Mouse (Mus musculus): ENCODE data around the gene Plxna1.

DNA sequence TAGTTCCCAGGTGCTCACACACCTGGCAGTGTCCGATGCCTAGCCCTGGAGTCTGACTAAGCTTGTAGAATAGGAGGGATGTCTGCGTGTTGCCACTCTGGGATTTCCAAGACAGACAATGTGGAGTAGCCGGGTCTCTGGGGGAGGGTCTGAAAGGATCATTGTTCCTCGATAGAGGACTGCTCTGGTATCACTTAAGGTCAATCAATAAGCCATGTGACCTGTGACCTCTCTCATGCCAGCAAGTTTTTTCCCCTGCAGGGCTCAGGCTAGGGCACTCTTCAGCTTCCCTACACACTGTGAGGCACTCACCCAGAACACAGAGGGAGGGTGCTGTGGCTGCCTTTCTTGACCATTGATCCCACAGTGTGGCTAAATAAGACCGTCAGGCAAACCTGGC, 19.4 kb upstream of the Plxna1 start:
- TF ChIP-seq CTCF (IDR thresholded peaks at IDR 0.05; ENCODE audit: insufficient read depth, low read depth, low read length) (no peak), POLR2A (IDR thresholded peaks at IDR 0.05; ENCODE audit: insufficient read depth, low read depth, low read length) (no peak)
